Mouse (Mus musculus) spleen, postnatal 14 days (tissue): Measurements from ENCODE around the gene Cplx1.
"Not testable (repeated sequence)": the region's sequence is repeated elsewhere in the genome, so short reads cannot be mapped to it uniquely, and the experiment has no call there.

Experiments
- DNase-seq, 2 experiments: peaks; one replicate each; pipeline ENCODE4 v3.0.0; 2021 to 2022; ENCODE audit warnings: low spot score in 2 of 2

Cplx1 gene

DNA sequence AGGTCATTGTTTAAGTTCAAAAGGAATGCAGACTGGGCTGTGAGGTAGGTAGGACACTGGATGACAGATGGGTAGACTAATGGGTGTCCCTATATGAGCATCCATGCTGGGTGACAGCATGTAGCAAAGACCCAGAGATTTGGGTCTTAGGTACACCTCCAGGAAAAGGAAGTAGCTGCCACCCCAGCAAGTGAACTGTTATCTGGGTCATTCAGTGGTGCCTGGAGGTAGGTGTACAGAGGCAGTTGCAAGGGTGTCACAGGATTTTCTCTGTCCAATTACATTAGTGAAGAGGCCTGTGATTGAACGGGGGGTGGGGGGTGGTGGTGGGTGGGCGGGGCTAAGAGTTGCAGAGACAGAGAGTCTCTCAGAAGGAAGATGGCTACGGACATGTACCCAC, 33.2 kb downstream of the Cplx1 start:
- DNase-seq: no peak

DNA sequence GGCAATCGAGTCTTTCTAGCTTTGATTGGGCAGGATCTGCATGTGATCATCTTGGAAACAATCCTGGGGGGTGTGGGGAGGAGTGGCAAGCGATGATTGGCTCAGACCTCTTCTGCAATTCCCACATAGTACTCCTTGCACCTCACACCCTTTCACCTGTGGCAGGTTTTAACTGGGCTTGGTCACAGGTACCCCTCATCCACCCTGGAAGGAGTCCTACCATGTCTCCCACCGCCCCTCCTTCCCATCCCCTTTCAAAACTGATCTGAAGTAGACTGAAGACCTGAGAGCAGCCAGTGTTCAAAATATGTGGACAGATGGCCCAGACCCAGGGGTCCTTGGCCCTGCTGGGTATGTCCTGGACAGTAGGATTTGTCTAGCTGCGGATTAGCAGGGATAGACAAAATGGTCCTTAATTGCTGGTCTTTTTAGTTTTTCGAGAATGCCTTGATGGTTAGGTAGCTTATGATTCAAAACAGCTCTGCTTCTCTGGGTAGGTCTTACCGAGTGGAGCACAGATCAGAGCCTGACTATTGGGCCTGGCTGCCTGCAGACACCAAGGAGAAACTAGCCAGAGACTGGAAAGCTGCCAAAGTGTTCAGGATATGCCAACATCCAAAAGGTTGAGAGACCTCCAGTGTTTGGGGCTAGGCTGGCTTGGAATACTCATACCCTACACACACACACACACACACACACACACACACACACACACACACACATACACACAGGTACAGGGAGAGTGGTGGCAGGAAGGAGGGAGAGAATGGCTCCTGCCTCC, 34.1 kb downstream of the Cplx1 start:
- no peak for DNase-seq

DNA sequence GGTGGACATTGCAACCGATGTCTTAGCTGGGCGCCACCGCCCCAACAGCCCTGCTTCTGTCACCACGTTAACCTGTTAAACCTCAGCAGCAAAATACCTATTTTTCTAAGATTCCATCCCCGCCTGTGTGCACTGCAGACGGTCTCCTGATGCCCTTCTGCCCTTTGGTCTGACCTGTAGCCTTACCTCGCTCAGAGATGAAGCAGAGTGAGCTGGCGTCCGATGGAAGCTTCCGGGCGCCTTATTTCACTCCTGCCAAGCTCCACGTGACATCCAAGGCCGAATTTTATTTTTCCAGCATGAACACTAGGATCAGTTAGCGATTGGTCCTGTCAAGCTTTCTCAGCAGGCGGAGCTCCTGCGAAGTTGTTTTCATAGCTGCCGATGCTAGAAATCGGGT, 47.5 kb downstream of the Cplx1 start:
- DNase-seq: no peak

DNA sequence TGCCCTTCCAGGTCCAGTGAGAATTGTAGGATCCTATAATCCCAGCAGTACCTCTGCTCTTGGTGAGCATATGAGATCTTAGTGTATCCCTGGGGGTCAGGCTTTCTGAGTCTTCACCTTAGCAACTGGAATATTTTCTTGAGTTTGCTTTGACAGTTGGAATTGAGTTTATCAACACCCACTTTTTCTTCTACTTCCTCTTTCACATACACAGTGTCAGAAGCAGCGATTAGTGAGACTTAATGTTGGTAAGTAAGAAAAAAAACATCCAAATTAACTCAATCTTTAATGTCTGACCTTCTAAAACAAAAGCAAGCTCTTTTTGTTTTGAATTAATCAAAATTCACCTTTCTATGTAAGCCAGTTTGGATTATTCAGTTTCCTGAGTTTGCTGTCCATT, 48.3 kb downstream of the Cplx1 start:
- DNase-seq: no peak

DNA sequence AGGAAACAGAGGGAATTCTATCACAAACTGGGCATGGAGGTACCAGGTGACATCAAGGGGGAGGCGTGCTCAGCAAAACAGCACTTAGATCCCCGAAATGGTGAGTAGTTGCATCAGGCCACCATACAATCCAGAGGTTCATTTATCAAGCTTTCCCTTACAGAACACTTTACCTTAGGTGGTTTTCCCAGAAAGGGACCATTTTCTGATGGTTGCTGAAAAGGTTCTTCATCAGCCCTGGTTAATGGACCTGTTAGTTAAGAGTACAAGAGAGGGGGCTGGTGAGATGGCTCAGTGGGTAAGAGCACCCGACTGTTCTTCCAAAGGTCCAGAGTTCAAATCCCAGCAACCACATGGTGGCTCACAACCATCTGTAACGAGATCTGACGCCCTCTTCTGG, 63.7 kb downstream of the Cplx1 start:
- not testable (repeated sequence) for DNase-seq

DNA sequence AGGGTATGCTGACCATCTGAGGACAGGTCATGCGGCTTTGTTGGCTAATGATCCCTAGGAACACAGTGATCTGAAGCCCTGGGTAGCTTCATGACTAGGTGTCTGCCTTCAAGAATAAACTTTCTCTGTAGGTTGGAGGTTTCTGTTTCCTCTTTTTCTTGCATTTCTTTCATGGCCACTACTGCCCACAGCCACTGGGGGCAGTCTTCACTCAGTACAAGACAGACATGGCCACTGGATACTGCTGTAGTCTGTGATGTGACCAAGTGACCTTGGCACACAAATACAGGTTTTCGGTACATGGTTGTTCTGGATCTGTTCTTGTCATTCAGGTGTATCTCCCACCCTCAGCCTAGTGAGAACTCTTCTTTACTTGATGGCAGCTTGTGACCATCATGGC, 64.6 kb downstream of the Cplx1 start:
- no peak for DNase-seq

DNA sequence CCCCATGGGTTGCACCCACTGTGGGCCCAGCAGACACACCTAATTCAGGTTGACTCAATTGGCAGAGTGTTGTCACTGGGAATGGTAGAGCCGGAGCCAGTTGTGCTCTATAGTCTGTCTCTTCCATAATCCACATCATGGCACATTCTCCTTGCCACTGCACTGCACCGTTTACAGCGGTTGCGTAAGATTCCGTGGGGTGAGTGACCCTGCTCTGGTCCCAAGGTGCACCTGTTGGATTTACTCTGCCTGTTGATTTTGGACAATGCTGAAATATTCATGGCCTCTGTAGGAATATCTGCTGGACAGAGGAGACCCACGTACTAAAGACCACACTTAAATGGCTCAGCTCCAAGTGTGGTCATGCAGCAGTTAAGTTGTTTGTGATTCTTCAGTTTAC, 66.8 kb downstream of the Cplx1 start:
- no peak for DNase-seq

DNA sequence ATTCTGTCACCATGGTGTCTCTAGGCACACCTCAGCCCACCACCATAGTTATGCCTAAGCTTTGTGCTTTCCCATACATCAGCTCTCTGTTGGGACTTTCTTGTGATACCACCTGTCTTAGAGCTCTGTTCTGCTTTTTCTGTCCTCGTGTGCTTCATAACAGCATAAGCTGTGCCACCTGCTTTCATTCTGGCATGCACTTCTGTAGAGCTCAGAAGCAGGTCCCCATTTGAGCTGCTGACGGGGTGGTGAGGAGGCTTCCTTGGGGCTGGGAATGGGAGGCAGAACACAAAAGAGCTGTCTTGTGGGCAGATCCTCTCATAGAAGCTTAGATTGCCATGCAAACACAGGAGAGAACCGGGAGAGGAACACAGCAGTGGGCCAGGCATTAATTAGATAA, 73.8 kb downstream of the Cplx1 start:
- no peak for DNase-seq

DNA sequence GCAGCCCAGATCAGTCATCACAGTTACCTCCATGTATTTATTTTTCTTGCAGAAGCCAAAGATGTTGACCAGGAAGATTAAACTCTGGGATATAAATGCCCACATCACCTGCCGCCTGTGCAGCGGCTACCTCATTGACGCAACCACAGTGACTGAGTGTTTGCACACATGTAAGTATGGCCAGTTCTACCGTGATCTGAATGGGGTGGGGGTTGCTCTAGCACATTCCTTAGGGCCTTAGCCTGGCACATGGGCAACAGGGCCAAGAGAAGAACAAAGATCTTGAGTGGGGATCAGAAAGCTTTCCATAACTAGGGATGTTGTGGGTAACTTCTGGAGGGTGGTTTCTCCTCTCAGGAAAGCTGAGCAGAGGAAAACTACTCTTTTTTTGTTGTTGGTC, 76.1 kb downstream of the Cplx1 start:
- no peak for DNase-seq

DNA sequence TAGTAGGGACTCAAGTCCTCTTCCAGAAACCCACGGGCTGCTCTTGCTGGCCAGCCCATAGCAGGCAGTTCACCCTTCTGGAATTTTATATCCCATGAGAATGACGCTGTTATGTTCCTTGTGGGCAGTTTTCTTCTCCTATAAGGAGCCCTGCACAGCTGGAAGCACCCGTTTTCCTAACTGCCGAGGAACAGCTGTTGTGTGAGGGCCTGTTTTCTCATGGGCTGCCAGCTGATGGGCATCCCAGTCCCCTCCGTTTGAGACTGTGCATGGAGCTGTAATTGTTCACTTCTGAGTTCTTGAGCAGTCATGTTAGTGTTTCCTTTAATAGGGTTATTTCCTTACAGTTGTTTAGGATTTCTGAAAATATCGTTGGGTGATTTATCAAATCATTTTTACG, 80.2 kb downstream of the Cplx1 start:
- DNase-seq: no peak
